Mouse (Mus musculus) forelimb bud, embryonic 11.5 days (tissue): ENCODE measurements at regions not wholly inside any gene's neighbourhood (a gene's known extent, or its start where the extent isn't known, plus 50 kb on each side); places are given as distances from the start of the nearest gene placed in this dataset.

Experiments used
- DNase-seq: peaks from one replicate; pipeline ENCODE4 v3.0.0-alpha.2; 2012; ENCODE audit warnings: low read depth, low spot score

- DNase-seq: no peak
Observed at GRCm38 (mm10) chr6:31217060-31217541, 181.4 kb upstream of the Mkln1 start.

GRCm38 (mm10) chr6:31217641-31218138 lies 180.8 kb upstream of the Mkln1 start:
- DNase-seq: no peak

DNA sequence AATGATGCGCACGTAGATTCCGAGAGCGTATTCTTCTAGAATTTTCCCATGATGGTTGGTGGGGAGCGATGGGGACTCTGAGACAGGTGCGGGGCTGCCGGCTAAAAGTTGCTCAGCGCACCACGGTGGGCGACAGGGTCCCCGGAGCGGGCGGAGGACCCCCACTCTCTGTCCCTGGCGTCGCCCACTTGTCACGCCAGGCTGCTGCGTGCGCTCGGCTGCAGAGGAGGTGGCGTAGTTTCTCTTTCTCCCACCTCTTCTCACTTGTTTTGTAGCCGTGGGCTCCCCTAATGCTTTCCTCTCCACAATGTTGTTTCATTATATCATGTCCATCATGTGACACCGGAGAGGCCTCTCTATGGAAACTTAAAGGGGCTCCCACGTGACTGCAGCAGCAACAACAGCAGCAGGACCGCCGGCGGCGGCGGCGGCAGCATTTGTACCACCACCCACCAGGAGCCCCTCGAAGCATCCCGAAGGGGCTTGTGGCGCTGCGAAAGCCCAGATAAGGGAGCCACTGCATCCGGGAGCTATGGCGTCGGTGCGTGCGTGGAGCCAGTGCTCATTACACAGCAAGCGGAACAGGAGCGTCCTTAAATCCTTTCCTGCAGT lies 180.3 kb upstream of the Mkln1 start:
- DNase-seq: peak; percentile 40

DNA sequence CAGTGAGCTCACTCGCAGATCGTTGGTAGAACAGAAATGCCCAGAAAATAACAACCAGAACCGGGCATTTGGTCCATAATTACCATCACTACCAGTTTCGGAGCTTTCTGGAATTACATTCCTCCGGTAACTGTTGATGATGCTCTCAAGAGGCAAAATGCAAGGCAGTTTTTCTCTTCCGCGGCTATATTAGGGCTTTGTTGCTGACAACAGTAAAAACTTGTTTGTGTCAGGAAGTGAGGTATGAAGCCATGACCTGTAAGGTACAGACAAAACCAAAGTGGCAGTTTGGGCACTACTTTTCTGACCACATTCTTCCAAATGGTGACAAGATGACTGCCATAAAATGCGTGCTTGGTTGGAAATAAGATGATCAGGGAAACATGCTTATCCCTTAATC lies 179.7 kb upstream of the Mkln1 start:
- no peak for DNase-seq

DNA sequence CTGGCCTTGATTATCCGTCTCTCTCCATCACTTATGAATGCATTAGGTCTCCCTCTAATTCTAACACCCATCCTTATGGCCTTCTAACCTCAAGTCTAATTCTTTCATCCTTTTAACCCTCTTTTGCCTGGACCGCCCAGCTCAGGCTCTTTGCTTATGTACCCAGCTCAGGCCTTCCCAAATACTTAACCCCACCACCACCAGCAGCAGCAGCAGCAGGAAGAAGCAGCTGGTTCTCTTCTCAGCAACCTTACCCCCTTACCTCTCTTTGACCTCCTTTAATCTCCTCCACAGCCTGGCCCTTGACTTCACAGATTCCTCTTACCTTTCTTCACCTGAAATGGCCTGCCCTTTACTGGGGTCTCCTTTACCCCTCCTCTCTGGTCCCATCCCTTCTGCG lies 178.8 kb upstream of the Mkln1 start:
- no peak for DNase-seq

GRCm38 (mm10) chr6:31220184-31220931 lies 178.2 kb upstream of the Mkln1 start:
- no peak for DNase-seq

- no peak for DNase-seq
Observed at GRCm38 (mm10) chr6:31221490-31221889, 177.0 kb upstream of the Mkln1 start.

DNA sequence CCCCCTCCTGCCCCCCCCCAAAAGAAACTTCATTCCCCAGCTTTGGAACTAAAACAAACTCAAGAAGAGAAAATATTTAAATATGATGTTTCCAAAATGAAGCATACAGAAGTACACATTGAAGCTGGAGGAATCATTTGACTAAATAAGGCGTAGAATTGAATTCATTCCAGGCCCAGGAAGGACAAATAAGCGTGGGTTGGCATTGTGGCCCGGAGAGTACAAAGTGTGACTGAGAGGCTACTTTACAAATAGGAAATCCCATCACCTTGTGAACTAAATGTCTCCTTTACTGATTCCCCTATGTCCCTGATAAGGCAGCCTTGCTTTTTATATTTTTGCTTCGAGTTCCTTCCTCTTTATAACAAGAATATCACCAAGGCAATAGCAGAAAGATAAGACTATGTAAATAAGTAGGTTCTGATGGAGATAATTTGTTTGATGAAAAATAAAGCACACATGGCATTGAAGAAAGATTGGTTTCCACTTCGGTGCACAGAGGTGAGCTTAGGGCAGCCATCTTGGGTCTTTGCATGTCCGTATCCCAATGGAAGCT lies 176.4 kb upstream of the Mkln1 start:
- DNase-seq: no peak

- DNase-seq: no peak
Observed at GRCm38 (mm10) chr6:31227406-31227805, 171.1 kb upstream of the Mkln1 start.

- DNase-seq: no peak
Observed at GRCm38 (mm10) chr6:31228061-31228460, 170.5 kb upstream of the Mkln1 start.

DNA sequence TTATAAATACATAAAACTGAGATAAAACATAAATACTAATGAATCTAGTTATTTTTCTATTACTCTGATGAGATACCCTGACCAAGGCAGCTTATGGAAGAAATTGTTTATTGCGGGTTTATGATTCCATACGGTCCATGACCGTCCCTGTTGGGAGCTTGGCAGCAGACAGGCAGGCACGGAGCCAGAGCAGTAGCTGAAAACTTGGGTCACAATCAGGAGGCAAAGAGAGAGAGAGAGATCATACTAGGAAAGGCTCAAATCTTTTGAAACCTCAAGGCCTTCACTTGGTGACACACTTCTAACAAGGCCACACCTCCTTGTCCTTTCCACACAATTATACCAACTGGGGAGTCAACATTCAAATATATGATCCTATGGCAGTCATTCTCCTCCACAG lies 166.7 kb upstream of the Mkln1 start:
- DNase-seq: no peak

DNA sequence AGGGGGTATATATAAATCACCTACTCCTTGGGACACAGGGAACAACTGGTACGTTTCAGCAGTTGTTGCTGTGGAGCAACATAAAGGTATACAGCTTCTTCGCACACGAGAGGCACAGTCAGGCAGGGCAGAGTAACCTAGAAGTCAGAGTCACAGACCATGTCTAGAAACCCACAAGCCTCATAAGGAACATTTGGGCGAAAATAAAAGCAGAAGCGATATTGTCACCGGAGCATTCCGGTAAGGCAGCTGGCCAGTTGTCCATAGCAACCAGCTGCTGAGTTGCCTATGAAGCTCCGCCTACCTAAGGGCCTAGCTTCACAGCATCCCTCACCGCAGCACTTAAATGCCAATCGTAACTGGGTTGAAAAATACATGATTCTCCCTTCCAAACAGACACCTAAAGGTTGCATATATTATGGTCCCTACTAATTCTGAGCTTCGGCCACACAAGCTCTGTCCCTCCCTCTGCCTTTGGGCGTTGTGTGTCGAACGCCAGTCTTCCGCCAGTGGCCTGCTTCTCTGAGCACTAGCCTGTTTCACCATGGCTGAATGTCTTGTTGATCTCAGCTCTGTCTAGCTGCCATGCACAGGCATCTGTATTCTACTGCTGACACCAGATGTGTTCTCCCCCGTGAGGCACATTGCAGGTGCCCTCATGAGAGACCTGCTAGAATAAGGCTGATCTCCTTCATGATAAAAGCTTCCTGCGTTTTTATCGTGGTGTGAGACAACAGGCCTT lies 165.1 kb upstream of the Mkln1 start:
- no peak for DNase-seq

DNA sequence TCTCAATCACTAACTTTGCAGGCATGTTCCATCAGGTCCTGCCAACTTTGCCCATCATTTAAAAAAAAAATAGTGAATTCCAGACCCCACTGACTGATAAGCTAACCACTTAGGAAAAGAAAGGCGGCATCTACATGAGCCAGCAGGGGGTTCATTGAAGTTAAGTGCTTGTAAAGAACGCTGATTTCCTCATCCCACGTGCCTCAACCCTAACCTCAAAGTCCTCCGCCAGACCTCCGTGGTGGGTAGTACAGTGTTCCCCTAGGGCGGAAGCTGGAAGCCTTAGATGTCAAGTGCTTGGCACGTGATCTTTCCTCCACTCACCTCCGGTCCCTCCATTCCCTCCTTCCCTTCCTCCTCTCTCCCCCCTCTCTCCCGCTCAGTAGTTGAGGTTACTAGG lies 158.5 kb upstream of the Mkln1 start:
- no peak for DNase-seq

- DNase-seq: no peak
Observed at GRCm38 (mm10) chr6:31250526-31250925, 148.0 kb upstream of the Mkln1 start.

GRCm38 (mm10) chr6:31253251-31253935 lies 145.1 kb upstream of the Mkln1 start:
- DNase-seq: no peak

DNA sequence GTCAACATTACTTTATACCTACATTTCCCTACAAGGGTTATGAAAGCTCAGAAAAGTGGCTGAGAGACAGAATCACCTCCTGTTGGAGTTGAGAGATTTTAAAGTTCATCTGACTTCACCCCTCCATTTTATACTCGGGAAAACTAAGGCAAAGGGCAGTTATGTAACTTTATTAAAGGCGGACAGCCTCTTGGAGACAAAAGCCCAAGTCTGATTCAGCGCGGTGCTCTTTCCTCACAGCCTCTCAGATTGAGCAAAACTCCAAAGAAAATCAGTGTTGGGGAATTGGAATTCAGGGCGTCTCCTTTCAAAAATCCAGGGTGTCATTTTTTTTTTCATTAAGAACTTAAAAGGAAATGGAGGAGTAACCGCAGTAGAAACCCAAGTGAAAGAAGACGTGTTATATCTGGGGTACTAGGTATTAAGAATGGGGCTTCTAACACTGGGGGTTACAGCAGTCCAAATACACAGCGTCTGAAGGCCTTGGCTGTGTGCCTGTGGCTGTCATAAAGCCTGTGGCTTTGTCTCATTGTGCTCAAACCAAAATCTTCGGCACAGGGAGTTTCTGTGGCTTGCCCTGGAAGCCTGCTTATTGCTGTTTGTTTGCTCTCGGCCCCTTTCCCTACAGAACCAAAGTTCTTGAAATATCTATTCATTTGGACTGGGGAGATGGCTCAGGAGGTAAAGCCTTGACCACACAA lies 137.7 kb upstream of the Mkln1 start:
- no peak for DNase-seq

- no peak for DNase-seq
Observed at GRCm38 (mm10) chr6:31261797-31262540, 136.6 kb upstream of the Mkln1 start.

DNA sequence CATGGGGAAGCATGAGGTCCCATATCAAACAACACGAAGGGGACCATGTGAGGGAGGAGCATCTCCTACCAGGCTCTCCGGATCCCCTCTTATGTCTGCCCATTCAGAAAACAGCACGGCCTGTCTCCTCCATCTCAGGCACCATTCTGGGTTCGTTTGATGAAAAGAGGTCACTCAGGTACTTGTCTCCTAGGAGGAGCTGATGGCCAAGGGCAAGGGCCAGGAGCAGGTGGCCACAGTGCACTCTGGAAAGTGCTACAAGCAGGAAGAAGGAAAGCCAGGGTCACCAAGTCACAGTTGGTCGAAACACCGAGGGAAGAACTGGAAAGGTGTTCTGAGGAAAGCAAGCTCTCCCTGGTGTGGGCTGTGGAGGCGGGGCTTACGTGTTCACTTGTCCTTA lies 135.9 kb upstream of the Mkln1 start:
- no peak for DNase-seq

GRCm38 (mm10) chr6:31263821-31264220 lies 134.7 kb upstream of the Mkln1 start:
- no peak for DNase-seq

DNA sequence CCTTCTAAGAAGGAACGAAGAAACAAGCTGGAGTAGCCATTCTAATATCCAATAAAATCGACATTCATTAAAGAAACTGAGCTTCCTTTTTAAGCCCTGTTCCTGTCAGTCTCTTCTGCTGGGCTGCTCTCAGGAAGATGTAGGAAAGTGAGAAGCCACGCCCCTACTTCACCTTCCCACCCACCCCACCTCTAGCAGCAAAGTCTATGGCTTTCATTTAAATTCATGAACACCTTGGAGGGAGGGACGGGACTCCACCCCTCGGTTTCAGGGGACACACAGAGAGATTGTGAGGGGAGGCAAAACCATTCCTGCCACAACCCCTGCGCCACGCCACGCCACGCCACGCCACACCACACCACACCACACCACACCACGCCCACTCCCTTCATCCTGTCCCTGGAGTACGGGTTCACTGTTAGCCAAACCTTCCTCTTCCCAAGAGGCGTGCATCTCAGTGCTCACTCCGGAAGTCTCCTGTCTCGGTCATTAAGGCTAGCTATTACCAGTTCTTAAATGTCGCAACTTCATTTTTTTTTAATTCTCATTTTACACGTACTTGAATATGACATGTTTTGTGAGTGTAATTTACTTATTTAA lies 132.0 kb upstream of the Mkln1 start:
- no peak for DNase-seq
